Mouse (Mus musculus): ENCODE results near the gene Clmp.
A peak's percentile ranks its signal among the peaks of the same experiment; 100 is the strongest.

Gene Clmp

DNA sequence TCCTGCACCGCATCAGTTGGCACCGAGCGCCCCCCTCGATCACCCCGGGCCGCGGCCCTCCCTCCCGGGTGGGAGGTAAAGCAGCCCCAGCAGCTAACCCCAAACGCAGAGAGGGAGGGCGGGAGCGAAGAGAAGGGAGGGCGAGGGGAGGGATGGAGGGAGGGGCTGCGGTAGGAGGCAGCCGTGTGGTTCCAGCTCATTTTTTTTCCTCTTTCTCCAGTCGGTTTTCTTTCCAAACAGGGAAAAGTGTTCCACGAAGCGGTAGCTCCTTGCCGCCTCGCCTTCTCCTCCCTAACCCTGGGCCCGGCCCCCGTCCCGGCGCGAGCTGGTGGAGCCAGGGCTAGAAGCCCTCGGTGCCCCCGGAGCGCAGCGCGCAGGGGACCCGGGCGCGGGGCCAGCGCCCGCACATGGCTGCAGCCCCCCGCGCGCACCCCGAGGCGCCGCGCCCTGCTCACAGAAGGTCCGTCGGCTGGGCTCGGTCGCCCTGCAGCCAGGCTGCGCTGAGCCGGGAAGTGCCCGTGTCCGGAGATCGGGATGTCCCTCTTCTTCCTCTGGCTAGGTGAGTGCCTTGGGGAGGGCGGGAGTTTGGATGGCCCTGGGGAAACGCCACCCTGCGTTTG, at the start of gene Clmp:
TSS of gene Clmp (plus strand) at position 162 of the 620 bp plus-strand sequence.
- DNase-seq: no peak

DNA sequence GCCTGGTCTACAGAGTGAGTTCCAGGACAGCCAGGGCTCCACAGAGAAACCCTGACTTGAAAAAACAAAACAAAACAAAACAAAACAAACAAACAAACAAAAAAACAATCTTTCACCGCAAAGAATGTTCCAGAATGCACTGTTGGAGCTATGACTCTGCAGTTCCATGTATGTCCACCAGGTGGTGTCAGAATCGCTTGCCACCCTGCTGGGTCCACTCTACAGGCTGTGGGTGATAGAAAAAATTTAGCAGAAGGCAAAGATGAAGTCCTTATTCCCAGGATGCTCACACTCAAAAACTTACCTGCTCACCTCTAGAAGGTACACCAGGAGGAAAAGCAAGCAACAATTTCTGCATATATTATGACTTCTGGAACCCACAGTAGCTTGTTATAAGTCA, 49.7 kb upstream of the Clmp start:
- DNase-seq: peak; percentile 76

GRCm38 (mm10) chr9:40637705-40638393, 47.9 kb upstream of the Clmp start:
- DNase-seq: no peak

DNA sequence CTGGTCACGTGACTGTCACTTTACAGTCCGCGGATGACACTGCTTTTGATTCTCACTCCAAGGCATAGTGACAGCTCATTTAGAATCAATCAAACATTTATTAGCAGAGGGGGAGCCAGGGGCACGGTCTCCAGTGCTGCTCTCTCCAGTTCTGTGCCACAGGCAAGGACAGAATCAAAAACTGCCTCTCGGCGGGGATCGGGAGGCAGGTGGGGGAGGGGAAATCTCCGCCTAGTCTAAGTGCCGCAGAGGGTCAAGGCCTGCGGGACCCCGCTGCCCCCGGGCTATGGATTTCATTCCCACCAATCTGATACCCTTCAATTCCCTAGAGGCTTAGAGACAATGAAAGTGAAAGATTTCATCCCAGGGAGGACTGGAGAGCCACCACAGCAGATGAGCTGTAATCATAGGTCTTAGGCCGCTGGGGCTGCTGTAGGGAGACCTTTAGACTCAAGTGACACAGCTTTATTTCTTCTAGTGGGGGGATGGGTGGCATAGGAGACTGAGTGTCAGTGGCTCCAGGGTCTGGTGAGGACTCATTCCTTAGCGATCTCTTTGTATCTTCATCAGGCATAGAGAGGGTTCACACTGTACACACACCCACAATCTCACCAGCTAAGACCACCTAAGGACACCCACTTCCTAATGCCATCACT, 47.2 kb upstream of the Clmp start:
- DNase-seq: peak; percentile 32

DNA sequence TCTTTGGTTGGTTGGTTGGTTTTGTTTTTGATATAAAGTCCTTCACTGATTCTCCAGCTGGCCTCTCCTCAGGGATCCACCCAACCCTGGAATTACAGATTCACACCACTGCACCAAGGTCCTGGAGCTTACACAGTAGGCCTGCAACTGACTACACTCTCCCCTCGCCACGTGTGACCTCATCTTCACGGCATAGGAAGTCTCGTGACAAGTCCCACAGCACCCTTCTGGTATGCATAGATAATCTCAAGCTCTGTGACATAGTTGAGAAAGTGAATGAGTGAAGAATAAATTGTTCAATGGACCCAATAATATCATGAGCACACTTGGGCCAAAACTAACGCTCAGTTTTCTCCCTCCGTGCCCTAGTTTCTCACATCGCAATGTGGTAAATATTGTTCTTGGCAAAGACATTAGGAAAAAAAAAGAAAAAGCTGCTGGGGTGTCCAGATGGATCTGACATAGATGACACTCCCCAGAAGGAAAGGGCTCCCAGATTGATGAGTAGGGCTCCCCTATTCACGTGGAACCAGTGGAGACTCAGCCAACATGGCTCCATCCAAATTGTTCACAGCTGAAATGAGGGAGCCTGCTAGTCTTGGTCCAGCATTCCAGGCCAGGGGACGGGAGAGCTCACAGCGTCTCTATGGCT, 46.1 kb upstream of the Clmp start:
- no peak for DNase-seq

DNA sequence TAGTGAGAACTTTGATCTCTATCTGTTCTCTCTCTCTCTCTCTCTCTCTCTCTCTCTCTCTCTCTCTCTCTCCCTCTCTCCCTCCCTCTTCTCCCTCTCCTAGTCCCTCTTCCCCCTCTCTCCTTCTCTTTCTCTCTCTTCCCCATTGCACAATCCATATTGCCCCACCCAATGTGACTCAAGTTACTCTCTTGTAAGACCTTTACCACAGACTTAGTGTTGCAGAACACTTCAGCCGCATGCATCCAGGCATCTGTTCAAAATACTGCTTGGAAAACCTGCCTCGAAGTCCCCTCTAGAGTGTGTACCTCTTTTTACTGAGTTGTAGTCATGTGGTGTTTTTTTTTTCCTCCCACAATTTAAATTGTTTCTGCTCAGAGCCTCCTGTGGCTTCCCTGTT, 44.4 kb upstream of the Clmp start:
- no peak for DNase-seq

- no peak for DNase-seq
Observed at GRCm38 (mm10) chr9:40642470-40643220, 43.1 kb upstream of the Clmp start.

DNA sequence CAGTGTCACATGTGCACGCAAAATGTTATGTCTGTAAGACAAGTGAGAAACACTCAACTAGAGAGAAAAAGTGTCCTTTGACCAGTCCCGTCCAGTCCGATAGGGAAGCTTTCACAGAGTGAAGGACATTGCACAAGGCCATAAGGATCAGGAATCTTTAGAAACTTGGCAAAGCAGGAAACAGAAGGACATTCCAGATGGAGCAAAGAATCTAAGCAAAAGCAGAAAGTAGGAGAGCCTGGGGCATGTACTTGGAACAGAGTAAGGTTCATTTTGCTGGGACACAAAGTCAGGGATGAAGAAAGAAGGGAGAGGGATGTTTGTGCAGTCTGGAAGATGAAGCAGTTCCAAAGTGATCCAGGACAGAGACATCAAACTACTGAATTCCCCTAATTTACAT, 36.3 kb upstream of the Clmp start:
- DNase-seq: no peak

DNA sequence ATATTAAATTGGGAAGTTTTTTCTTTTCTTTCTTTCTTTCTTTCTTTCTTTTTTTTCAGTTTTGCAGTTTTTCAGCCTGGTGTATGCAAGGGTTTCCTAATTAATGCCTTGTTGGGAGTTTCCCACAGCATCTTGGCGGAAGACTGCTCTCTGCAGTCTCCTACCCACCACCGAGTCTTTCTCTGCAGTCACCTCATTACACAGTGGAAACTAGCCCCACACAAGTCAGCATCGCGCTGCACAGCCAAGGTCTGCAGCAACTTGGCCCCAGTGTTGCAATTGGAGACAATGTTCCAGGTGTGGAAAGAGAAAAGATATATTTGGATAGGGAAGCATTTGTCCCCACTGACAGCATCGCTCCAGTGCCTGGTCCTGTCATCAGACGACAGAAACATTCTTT, 35.8 kb upstream of the Clmp start:
- peak; percentile 30 for DNase-seq

DNA sequence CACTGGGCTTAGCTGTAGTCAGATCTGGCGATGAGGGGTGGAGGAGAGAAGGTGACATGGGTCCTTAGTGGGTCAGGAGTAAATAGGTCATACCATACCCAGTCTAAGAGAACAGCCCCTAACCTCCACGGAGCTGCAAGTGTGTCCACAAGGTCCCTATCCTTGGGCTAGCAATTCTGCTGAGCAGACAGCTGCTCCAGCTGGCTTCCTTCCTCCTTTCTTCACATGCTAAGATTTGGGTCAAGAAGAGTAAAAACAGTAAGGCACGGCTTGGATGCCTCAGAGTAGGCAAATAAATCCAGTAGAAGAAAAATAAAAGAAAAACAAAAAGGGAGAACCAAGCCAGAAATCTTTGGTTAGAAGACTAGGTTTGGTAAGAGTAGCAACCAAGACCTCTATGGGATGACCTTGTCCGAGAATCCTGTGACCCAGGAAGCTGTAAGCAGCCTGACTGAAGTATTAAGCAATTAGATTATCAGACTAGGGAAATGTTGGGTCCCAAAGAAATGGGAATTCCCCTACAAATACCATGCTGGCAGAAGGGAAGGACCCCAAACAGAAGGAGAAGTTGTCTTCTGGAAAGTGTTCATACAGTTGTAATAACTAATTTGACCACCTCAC, 34.4 kb upstream of the Clmp start:
- DNase-seq: no peak

DNA sequence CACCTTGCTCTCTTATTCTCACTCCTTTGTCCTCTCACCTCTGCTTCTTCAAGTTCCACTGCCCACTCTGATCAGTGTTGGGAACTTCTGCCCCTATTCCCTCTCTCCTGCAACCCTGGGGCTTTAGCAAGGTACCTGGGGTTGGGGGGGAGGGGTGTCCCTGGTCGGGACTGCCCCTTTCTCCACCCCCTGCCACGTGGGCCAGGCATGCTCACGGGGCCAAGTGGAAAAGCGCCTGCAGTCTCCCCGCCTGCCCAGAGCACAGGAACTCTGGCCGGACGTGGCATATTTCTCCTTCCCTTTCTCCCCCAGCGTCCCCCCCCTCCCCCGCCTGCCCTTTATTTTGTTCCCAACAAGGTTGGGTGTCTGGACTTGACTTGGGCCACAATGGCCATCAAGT, 33.0 kb upstream of the Clmp start:
- DNase-seq: no peak

DNA sequence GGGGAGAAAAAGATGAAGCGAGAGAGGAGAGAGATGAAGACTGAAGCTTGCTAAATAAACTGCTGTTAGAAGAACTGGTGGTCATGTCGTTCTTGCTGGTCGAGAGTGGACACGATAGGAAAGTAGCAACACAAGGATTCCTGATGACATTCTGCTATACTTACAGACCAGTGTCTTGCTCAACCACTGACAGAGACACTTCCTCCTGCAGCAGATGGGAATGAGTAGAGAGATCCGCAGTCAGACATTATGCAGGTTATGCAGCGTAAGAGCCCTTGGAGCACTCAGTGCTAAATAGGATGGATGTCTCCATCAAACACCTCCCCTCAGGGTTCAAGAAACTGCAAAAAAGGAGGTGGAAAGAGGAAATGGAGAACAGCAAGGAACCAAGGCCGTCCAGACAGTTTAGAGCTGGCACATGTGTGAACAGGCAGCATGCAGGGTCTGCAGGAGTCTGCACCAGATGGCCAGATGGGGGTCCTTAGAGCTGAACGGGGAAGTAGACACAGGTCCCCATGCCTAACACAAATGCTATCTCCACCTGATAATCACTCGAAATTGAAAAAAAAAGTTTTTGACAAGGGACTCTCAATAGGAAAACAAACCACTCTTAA, 19.5 kb upstream of the Clmp start:
- no peak for DNase-seq

- DNase-seq: no peak
Observed at GRCm38 (mm10) chr9:40670313-40670712, 15.4 kb upstream of the Clmp start, which contains the start of gene Gm21915. Gm21915 (plus strand) TSS chr9:40670613.

GRCm38 (mm10) chr9:40671323-40671930, 14.3 kb upstream of the Clmp start:
- DNase-seq: no peak

DNA sequence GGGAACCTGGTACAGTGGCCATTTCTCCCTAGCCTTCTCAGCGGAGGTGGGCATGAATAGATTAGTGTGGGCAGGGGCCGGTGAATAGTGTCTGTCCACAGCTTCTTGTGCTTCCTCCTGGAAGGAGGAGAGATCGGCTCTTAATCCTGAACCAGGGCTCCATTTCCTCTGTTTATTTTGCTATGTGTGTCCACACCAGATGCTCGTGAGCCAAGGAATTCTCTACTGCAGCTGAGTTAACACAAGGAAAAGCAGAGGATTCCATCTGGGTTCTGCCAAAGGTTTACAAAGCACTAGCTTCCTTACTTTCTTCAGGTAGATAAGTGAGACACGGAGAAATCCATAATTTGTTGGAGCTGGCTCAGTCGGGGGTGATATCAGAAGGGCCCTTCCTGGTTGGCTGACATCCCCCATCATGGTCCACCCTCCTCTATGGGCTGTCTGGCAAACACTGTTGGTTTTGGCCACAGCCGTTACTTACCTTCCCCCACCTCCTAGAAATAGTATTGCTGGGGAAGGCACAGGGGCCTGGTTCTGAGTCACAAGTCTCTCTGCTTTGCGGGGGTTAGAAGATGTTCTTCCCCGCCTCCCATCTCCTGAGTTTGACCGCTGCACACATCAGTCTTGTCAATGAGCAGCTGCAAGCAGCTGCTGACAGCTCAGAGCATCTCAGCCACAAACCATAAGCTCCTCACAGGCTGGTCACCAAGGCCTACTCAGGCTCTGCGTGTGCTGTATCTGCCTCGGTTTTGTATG, 10.4 kb upstream of the Clmp start:
- DNase-seq: no peak

DNA sequence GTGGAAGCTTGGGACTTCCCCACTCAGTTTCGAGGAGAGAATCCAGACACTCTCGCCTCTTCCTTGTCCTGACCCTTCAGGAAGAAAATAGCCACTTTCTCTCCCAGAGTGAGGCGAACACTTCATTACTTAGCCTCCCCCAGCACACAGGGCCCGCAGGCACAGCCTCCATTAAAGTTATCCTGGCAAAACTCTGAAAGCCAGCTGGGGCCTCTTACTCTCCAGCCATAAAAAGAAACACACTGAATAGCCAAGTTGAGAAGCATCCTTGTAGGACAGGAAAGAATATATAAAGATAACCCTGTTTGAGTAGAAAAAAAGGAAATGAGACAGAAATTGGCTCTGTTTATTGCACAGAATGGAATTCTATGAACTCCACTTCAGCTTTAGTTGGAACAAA, 7.1 kb upstream of the Clmp start:
- DNase-seq: no peak

DNA sequence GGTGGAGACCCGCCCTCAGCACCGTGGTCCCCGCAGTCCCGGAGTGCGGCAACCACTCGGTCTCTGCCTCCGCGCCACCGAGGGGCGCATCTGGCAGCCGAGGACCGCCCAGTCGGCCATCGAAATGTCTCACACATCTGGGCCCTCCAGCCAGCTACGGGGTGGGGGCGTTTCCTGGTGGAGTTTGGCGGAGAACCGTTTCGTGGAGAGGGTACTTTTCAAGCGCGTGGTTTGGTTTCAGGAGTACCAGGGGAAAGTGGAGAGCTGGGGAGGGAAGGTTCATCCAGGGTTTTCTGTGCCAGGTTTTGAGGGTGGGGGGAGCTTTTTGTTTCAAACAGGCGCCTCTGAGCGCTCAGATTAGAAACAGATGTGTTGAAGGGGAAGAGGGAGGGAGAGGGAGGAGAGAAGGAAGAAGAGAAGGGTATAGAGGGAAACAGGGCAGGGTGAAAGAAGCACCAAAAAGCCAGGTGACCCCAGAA, 698 bp downstream of the Clmp start:
- no peak for DNase-seq

DNA sequence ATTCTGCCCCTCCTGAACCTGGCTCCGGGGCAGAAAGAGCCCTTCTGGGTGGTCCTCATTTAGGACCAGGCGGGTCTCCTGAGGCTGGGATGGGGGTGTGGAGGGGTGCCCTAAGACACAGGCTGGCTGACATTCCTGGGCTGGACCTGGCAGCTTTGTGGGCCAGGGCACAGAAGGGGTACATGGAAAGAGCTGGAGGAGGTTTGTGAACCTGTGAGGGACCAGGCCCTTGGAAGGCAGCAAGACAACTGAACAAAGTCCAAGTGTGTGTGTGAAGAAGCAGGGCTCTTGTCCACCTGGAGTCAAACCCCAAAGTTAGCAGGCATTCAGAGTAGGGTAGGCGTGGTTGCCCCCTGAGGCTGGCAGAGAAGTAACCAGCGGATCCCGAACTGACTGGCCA, 1.3 kb downstream of the Clmp start:
- no peak for DNase-seq

DNA sequence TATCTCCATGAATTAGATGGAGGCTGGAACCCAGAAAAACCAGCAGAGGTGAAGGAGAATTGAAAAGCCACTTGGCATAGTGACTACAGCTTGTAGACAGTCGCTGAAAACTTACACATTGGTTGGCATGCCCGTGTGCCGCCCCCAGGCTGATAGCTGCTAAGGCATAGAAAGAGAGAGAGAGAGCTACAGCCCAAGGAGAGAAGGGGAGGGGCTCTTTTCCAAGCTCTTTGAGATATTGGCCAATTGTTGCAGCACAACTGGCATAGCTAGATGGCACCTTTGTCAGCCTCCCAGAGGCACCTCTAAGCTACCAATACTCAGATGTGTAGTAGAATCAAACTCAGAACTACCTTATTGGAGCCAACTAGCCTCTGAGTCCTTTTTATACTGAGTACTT, 1.8 kb downstream of the Clmp start:
- DNase-seq: no peak

GRCm38 (mm10) chr9:40690511-40690910, 4.7 kb downstream of the Clmp start:
- DNase-seq: no peak

GRCm38 (mm10) chr9:40693026-40693425, 7.3 kb downstream of the Clmp start:
- DNase-seq: no peak

Measured in lung, postnatal 14 days (tissue).